Mouse (Mus musculus): Measurements from ENCODE around the gene Zfp39. TPM values are rescaled to one million over a fixed set of nuclear protein-coding genes. Genes with fewer than 3 reads are reported as not detected.

Zfp39 gene
- 1 to 10 TPM; 5.1 to 5.8 TPM for total RNA-seq (2023)

GRCm38 (mm10) chr11:58903511-58904409 is at the start of gene Zfp39:
TSS of gene Zfp39 (minus strand) at chr11:58904225.

DNA sequence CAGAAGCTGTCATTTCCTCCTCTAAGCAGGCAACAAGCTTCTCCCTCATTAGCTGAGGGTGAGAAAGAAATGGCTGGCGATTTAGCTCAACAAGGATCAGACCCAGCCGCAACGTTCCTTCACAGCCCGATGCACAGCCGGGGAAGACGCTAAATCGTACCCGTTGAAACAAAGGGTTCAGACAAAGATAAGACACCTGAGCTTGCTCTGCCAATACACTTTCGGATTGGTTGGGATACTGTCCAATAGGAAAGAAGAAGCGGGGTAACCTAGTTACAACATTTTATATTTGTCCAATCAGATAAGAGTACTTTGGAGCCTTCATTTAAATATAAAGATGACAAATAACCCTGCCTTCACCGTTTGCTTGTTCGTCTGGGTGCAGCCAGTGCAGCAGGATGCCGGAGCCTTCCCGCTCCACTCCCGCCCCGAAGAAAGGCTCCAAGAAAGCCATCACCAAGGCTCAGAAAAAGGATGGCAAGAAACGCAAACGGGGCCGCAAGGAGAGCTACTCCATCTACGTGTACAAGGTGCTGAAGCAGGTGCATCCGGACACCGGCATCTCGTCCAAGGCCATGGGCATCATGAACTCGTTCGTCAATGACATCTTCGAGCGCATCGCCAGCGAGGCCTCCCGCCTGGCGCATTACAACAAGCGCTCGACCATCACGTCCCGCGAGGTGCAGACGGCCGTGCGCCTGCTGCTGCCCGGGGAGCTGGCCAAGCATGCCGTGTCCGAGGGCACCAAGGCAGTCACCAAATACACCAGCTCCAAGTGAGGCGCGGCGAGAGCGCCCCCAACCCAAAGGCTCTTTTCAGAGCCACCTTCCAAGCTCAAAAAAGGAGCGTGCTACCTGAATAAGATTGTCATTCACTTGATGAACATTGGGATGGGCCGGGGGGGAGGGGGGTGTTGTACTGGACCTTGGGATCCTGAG is 44.8 kb upstream of the Zfp39 start, which contains the start of gene Hist3h2ba:
Gene Hist3h2ba (plus strand): TSS at position 379 of the 938 bp plus-strand sequence.

GRCm38 (mm10) chr11:58938322-58939087 is 34.5 kb upstream of the Zfp39 start, which contains the start of gene Rnf187:
TSS of gene Rnf187 (minus strand) at chr11:58938916.

GRCm38 (mm10) chr11:58917745-58918366 is 13.8 kb upstream of the Zfp39 start, which contains the start of gene Btnl10:
TSS of gene Btnl10 (plus strand) at chr11:58917908.

DNA sequence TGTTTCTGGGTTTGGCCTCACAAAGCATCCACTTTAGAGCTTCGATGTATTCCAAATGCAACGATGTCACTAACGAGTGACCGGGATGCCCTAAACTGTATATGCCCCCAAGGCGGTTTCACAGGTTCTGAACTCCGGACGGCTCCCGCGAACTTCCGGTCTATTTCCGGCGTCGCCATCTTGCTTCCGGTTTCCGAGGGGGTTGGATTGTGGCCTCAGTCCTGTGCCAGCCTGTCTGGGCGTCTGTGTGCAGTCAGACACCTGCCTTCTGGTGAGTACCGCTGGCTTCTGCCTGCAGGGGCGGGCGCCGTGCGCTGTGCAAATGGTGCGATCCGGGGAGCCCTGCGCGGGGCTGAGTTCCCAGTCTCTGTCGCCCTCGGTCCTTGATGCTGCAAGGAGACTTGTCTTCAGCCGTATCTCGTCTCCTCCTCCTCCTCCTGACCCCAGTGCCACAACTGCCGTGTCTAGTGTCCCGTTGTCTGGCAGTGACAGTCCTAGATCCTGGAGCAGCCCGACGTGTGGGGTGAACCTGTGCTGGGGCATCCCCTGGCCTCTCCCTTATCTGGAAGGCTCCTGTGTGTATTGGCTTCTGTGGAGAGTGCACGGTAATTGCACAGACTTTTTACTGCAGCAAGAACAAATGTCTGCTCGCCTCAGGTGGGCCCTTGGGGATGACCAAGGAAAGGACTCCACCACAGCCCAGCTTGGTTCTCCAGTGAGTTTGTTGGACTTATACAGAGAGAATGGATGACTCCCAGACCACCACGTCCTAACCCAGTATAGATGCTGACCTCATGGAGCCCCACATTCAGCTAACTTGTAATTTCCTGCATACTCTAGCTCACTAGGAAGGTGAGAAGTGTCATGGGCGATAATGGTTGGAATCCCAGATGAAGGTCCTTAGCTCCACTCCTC is 36.7 kb downstream of the Zfp39 start, which contains the start of gene 2810021J22Rik:
Gene 2810021J22Rik (plus strand): TSS at position 178 of the 915 bp plus-strand sequence.

GRCm38 (mm10) chr11:58846919-58847461 is 57.0 kb downstream of the Zfp39 start, which contains the start of gene Gm12258:
TSS of gene Gm12258 (plus strand) at chr11:58847158.

GRCm38 (mm10) chr11:58838951-58839350 is 65.1 kb downstream of the Zfp39 start, which contains the start of gene Olfr311:
TSS of gene Olfr311 (plus strand) at chr11:58839251.

Other genes with a start within 250 kb of the Zfp39 start
- gene Olfr322, start 245.4 kb downstream of the Zfp39 start, total RNA-seq (2023): under 1 TPM in 1 of 2 experiments, not detected in 1; 0.11 TPM
- not detected for gene Olfr320, start 223.1 kb downstream of the Zfp39 start, total RNA-seq (2023)
- gene Olfr319, start 205.1 kb downstream of the Zfp39 start, total RNA-seq (2023): not detected
- under 1 TPM; 0.15 TPM for gene Olfr318, start 180.2 kb downstream of the Zfp39 start, total RNA-seq (2023)
- not detected for gene Olfr317, start 165.0 kb downstream of the Zfp39 start, total RNA-seq (2023)
- gene Olfr316, start 151.5 kb downstream of the Zfp39 start, total RNA-seq (2023): not detected
- not detected for gene Olfr315, start 131.0 kb downstream of the Zfp39 start, total RNA-seq (2023)
- not detected for gene Olfr314, start 121.3 kb downstream of the Zfp39 start, total RNA-seq (2023)
- gene Fam183b, start 102.3 kb downstream of the Zfp39 start, total RNA-seq (2023): not detected
- not detected for gene Olfr313, start 89.2 kb downstream of the Zfp39 start, total RNA-seq (2023)
- not detected for gene Olfr312, start 75.0 kb downstream of the Zfp39 start, total RNA-seq (2023)
- not detected for gene Olfr311, start 65.0 kb downstream of the Zfp39 start, total RNA-seq (2023)
- 1 to 10 TPM; 1.4 to 2.1 TPM for gene Gm12258, start 57.1 kb downstream of the Zfp39 start, total RNA-seq (2023)
- gene 2810021J22Rik, start 37.0 kb downstream of the Zfp39 start, total RNA-seq (2023): 1 to 10 TPM; 2.7 to 4.3 TPM
- gene Btnl10, start 13.7 kb upstream of the Zfp39 start, total RNA-seq (2023): 10 to 100 TPM; 11.5 to 17.4 TPM
- 10 to 100 TPM; 55.9 to 58.3 TPM for gene Rnf187, start 34.7 kb upstream of the Zfp39 start, total RNA-seq (2023)
- gene Hist3h2ba, start 44.7 kb upstream of the Zfp39 start, total RNA-seq (2023): 10 to 100 TPM; 30.3 to 38.9 TPM
- 10 to 100 TPM; 68.3 to 79.0 TPM for gene Hist3h2a, start 50.5 kb upstream of the Zfp39 start, total RNA-seq (2023)
- not detected for gene Trim17, start 50.5 kb upstream of the Zfp39 start, total RNA-seq (2023)
- 10 to 100 TPM; 59.7 to 67.0 TPM for gene Trim11, start 73.9 kb upstream of the Zfp39 start, total RNA-seq (2023)
- under 1 TPM; 0.04 to 0.35 TPM for gene Obscn, start 232.2 kb upstream of the Zfp39 start, total RNA-seq (2023)

Data from neutrophil, adult 83 days (primary cell).